Mouse (Mus musculus) natural killer cell, adult 2 months (primary cell): ENCODE measurements around the gene Clpsl2.

Experiments
- DNase-seq, 2 experiments: peaks; one replicate each; pipeline ENCODE4 v3.0.0; 2022; ENCODE audit warnings: low spot score in 2 of 2

Gene Clpsl2

DNA sequence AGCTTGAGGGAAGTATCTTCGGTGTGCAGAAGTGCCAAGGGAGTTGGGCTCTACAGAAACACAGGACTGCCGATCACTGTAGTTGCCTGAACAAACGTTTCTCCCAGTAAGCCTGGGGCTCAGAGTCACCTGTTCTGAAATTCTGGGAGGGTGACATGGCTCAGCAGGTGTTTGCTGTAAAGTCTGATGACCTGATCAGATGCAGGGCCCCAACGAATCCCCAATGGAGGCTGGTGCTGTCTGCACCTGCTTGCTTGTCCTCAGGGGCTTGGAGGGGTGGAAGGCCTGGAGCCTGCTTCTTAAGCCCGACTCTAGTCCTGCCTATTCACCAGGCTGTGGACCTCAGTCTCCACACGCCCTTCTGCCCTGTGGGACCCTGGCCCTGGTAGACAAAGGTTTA is 8.6 kb downstream of the Clpsl2 start:
- no peak for DNase-seq

DNA sequence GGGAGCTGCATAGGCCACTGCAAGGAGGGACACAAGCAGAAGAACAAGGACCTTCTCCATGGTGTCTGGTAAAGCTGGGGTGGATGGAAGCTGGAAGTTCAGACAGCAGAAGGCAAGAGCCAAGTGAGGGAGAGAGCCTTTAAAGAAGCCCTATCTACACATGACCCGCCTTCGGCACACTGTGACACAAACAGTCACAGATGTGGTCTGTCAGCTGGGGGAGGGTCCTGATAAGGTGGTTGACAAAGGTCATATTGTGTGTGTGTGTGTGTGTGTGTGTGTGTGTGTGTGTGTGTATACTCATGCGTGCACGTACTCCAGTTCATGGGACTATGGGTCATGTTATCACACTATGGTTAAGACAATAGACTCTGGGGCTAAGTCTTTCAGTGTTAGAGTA is 11.4 kb downstream of the Clpsl2 start, which contains the start of gene Clps:
Gene Clps, minus strand, starts transcription at position 169 of the 400 bp plus-strand sequence.
- DNase-seq = no peak

DNA sequence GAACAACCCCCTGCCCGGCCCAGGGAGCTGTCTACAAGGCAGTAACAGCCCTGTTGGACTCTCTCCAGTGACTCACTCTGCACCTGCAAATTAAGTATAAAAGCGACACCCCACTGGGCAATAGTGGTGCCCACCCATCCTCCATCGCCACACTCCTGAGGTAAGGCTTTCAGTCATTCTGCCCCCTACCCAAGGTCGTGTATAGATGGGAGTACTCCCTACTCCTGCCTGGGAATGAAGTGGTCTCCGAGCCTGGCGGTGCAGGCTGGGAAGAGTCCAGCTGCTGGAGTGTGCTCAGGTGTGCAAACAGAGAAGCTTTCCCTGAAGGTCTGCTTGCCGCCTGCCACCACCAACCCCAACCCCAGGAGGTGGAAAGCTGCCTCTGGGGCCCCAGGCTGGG is 12.4 kb downstream of the Clpsl2 start:
- no peak for DNase-seq

DNA sequence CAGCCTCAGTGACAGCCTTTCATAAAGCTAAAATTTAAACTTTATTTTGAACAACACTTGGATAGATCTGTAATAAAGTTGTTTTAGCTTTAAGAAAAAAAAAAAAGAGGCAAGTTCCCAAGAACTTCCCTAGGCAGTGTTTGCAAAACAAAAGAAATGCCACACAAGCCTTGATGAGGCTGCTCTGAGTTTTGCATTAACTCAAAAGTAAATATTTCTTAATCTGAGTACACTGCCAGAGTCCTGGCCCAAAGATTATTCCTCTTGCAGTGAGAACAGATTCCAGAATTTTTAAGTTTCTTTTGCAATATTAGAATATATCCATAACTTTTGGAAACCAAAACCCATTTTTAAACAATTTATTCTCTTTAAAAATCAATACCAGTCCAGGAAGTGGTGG is 16.0 kb downstream of the Clpsl2 start:
- no peak for DNase-seq

DNA sequence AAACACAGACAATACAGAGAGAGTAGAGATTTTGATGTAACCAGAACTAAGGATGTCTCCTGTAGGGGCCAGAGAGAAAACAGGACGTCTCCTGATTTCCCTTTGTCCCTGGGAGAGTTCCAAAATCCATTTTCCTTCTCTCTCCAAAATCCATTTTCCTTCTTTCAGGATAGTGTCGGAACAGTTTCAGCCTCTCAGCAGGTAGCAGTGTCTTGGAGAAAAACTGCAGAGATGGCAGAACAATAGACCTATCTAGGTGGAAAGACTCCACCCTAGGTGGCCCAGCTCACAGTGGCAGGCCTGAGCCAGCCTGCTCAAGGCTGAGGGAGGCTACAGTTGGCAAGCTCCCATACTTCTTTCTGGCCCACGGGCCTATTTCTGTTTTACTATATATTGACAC is 18.3 kb downstream of the Clpsl2 start:
- no peak for DNase-seq

DNA sequence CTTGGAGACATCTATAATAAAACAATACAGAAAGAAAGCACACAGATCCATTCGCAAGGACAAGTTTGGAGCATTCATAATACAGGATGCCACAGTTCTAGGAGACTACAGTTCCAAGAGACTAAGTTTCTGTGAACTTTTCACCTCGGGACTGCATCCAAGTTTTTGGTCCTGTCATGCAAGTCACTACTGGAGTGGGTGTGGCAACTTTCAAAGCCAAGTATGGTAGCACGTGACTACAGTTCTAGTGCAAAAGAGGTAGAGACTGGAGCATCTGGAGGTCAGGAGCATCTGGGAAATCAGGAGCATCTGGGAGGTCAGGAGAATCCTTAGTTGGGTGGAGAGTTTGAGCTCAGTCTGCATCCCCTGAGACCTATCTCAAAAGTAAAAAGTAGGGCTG is 22.7 kb downstream of the Clpsl2 start:
- no peak for DNase-seq

DNA sequence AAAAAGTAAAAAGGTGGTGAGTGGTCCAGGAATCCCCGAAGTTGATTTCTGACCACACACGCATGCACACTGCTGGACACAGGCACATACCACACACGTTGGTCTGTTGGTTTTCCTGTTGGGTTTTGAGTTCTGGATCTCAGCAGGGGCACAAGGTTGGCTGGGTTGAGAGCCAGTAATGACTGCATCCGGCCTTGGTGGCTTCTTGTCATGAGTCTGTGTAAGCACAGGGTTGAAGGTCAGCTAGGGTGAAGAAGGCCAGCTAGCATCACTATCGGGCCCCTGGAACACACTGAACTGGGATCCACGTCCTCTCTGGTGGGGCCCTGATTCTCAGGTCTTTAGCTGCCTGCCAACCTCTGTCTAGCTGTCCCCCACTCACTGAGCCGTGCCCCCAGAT is 23.3 kb downstream of the Clpsl2 start:
- no peak for DNase-seq

DNA sequence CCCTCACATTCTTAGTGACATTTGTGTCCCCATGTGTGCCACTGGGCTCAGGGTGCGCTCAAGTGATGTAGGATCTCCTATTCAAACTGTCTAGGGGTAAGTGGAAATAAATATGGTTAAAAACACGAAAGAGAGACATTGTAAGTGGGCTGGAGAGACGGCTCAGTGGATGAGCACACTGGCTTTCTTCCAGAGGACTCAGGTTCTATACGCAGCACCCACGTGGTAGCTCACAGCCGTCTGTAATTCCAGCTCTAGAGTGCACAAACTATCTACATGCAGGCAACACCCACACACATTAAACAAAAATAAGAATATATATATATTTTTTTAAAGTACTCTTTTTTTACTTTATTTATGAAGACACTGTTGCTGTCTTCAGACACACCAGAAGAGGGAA is 23.7 kb downstream of the Clpsl2 start:
- no peak for DNase-seq

DNA sequence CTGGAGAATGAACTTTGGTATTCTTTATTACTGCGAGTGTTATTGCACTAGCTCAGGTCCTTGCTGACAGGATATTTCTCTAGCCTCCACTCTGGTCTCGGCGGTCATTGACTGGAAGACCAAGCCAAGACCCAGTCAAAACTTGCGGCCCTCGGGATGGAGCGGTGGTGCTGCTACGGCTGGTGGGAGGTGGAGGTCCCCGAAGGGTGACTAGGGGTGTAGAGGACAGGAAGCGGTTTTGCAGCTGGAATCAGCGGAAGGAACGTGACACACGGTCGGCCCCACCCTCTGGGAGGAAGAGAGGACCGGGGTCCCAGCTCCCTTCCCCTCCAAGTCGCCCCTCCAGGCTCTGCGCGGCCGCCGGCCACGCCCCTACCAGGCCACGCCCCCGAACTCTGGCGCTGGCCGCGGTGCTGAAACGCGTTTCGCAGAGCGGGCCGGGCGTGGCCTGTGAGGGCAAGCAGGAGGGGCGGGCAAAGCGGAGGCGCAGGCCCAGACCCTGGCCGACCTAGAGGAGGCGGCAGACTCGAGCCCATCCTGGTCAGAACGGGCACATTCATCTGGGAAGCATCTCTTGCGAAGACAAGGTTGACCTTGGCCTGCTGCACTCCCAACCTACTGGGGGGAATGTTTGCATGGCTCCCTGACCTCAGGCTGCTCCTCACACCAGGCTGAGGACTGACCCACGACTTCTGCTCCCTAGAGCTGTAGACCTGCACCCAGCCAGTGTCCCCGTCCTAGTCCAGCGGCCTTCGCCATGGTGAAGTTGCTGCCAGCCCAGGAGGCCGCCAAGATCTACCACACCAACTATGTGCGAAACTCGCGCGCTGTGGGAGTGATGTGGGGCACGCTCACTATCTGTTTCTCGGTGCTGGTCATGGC is 26.3 kb downstream of the Clpsl2 start, which contains the start of gene Lhfpl5:
Gene Lhfpl5, plus strand, starts transcription at position 398 of the 882 bp plus-strand sequence.
- DNase-seq = peak; percentile 8 to 19

DNA sequence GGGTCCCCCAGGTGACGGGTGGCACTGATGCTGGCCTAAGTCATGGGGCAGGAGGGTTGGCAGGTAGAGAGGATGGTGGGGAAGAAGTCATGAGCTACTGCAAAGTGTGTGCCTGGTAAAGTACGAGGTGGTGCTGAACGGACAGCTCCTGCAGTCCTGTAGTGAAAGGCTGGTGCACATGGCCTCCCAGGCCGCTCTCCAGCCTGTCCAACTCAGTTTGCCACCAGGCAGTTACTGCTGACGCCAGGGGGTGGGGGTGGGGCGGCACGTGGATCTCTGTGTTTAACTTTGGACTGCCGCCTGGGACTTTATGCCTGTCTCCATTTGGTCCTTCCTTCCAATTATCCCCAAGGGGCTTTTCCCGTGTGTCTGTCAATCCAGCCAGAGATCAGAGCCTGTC is 31.2 kb downstream of the Clpsl2 start:
- peak; percentile 17 to 40 for DNase-seq

DNA sequence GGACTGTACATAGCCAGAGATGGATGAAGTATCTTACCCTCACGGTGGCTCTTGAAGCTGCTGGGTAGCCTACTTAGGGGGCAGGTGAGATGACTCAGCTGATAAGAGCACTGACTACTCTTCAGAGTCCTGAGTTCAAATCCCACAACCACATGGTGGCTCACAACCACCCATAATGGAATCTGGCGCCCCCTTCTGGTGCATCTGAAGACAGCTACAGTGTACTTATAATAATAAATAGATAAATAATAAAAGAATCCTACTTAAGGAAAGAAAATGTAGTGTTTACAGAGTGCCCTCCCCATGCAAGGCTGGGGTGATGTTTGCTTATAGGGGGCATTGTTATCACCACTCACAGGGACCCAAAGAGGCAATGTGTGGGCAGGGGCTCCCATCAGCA is 31.8 kb downstream of the Clpsl2 start:
- no peak for DNase-seq

DNA sequence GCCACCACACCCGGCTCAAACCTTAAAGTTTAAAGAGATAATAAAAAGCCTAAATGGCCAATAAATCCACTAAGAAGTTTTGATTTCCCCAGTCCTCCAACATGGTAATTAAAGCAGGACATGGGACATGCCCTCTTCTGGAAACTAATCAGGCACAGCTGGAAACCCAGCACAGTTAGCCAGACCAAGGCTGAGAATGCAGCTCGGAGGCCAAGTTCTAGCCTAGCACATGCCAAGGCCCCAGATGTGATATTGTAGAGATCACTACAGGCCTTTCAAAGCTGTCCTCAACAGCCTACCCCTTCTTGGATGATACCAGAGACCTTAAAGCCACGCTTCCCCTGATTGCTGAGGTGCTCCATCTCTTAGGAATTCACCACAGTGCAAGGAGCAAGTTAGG is 37.3 kb downstream of the Clpsl2 start:
- DNase-seq = no peak

DNA sequence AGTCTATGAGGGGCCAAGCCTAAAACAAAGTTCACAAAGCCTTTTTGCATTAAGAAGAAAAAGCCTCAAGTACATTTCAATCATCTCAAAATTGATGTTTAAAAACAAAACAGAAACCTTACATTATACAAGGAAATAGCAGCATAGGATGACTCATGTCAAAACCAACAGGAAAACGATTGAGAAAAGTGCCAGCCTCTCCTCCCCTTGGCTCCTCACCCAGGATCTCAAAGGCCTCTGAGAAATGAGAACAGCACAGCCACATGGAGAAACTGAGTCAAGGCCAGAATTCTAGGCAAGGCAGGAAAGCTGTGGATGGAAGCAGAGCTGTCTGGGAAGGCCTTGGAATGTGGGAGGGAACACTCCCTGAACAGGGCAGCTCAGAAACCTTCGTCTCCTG is 39.4 kb downstream of the Clpsl2 start:
- no peak for DNase-seq

DNA sequence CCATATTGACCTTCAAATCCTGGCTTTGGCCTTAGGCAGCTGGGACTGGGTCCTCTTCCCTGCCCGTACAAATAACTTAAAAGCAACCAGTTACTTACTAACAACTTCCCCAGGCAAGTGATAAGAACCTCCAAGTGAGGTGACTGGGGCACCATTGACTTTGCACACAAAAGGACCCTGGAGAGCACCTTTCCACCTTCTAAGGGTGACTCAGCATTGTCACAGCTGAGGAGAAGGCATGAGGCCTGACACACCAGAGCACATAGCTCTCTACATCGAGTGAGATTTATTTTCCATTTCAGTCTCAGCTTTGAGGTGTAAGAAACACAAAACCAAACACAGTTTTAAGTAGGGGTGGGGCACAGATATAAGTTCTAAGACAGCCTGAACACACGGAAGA is 41.4 kb downstream of the Clpsl2 start:
- DNase-seq = no peak

DNA sequence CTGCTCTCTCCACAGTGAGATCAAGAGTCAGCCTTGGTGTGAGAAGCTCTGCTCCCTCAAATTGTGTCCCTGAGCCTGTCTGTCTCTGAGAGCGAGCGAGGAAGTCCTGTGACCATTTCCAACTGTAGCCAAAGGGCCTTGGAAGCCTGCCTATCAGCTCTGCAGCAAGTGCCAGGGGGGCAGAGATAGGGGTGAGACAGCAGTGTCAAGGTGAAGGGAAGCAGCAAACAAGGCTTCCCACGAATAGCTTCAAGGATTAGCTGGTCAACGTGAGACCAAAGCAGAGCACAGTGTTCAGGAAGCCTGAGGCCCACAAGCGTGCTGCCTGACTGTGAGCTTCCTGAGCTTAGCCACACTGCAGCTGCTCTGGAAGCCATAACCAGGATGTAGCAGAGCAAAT is 42.3 kb downstream of the Clpsl2 start:
- DNase-seq = no peak

DNA sequence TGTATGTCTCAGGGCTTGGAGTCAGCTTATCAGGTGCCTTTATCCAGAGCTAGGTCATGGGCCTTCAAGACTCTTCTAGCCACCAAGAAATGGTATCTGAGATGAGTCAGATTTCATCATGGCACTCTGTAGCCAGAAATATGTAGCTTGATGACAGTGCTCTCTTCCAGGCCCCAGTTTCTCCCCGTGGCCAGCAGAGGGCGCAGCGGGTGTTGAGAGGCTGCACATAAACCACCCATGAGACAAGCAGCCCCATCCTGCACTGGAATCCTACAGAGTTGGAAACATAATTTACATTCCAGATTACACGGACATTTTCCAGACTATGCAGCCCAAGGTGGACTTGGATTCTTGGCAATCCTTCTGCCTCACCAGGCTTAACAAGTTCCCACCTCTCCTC is 43.8 kb downstream of the Clpsl2 start:
- peak; percentile 52 to 70 for DNase-seq

DNA sequence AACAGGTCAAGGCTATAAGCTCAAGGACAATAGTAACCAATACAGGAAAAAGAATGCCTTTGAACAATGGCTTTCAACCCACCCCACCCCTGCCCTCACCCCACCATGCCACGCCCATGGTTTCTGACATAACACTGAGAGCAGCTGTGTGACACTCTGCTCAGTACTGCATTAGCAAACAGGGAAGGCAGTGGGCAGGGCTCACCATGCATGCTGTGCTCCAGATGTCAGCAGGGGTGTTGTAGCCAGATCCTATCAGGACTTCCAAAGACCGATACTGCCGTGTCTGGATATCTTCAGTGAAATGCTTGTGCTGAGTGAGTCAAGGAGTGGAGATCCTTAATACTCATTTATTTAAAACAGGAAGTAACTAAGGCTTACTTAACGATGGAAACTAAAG is 44.8 kb downstream of the Clpsl2 start:
- DNase-seq = no peak

DNA sequence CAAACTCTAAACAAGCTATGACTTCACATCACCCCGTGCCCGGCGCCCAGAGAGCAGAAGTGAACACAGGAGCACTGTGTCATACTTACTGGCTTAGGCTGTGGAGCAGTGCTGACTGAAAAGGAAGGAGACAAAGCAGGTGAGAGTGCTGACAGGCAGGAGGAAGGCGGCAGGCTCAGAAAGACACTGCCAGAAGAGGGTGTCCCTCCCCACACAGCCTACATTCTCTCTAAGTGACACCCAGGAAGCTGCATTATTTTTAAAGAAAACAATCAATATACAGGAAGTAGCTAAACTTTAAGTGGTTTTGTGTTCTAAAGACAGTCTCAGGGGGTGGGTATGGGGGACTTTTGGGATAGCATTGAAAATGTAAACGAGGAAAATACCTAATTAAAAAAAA is 51.6 kb downstream of the Clpsl2 start:
- DNase-seq = no peak

DNA sequence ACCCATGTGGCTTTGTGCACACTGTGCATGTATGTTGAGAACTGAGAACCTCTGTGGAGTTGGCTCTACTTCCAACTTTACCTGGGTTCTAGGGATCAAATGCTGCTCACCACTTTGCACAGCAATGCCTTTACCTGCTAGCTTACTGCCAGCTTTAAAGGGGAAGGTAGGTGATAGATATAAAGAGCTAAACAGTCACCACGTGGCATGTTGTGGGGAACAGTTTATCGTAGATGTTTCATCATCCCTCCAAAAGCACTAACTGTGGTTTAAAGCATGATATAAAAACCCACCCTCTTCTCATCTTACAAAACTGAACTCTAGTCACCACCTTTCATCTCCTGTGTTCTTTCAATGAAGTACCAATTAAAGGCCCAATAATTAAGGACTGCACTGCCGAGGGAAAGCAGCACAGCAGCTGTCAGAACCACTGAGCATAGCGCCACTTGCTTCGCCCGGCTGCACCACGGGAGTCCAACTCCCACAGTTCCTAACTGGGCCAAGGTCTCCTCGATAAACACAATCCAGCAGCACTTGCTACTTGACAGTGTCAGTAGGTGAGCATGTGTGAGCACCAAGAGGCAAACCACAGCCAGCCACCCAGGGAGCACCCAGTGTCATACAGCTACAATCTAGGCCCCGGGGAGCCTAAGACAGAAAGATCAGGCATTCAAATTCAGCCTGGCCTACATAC is 52.5 kb downstream of the Clpsl2 start:
- no peak for DNase-seq
